Mouse (Mus musculus) G1E (cell line): ENCODE results near the gene Pmis2. TPM values are rescaled to one million over a fixed set of nuclear protein-coding genes. Genes with fewer than 3 reads are reported as not detected.

Experiments used
- ATAC-seq: 2 replicates; pipeline ENCODE4 v1.8.0; 2016; ENCODE audit warnings: mild to moderate bottlenecking; ENCODE audit not compliant: insufficient number of reproducible peaks, poor library complexity, low FRiP score, severe bottlenecking; ENCODE audit errors: extremely low read depth
- DNase-seq: peaks from one replicate; pipeline ENCODE4 v3.0.0; 2012; ENCODE audit warnings: low spot score
- H3K27me3 ChIP-seq: 2 replicates; pipeline ENCODE4 v1.6.1; 2012; ENCODE audit warnings: mild to moderate bottlenecking, low read length, inconsistent platforms; ENCODE audit not compliant: insufficient read depth
- H3K36me3 ChIP-seq: replicated peaks from 2 replicates; pipeline ENCODE3; 2012; ENCODE audit warnings: mild to moderate bottlenecking, inconsistent platforms
- H3K4me1 ChIP-seq: 2 replicates; pipeline ENCODE4 v1.6.1; 2012; ENCODE audit warnings: low read depth, low read length, inconsistent platforms, mixed read lengths; ENCODE audit not compliant: insufficient read depth
- H3K4me3 ChIP-seq: 2 replicates; pipeline ENCODE4 v1.5.1; 2012; ENCODE audit warnings: low read depth, mild to moderate bottlenecking, inconsistent platforms, low read length, moderate library complexity, mixed read lengths
- H3K9me3 ChIP-seq: replicated peaks from 2 replicates; pipeline ENCODE4 v1.6.1; 2012; ENCODE audit warnings: inconsistent platforms
- CTCF ChIP-seq: IDR thresholded peaks from 2 replicates; pipeline ENCODE4 v1.5.1; 2012; ENCODE audit warnings: low read depth, low read length, inconsistent platforms, mixed read lengths
- GATA1 ChIP-seq: IDR thresholded peaks from 2 replicates; pipeline ENCODE4 v1.6.1; 2012; ENCODE audit warnings: borderline replicate concordance, low read length, inconsistent platforms, mixed read lengths
- GATA2 ChIP-seq: IDR thresholded peaks from 2 replicates; pipeline ENCODE4 v1.6.1; 2012; ENCODE audit warnings: low read depth, low read length, inconsistent platforms, borderline replicate concordance
- POLR2AphosphoS5 ChIP-seq: IDR thresholded peaks from 2 replicates; pipeline ENCODE4 v1.6.1; 2012; ENCODE audit warnings: low read depth, low read length, inconsistent platforms; ENCODE audit not compliant: insufficient replicate concordance
- TAL1 ChIP-seq: conservative IDR thresholded peaks from 2 replicates; pipeline ENCODE4 v1.6.1; 2012; ENCODE audit warnings: low read depth, low read length, inconsistent platforms, mixed read lengths
- polyA plus RNA-seq: library from polyadenylated mRNA; stranded (reverse); fragments of >175 nt; gene quantifications from 2 replicates; pipeline ENCODE4 v1.2.3, GENCODE M21; 2012
- total RNA-seq, 2 experiments: library from RNA; stranded (forward) in 1 of 2; stranded (reverse) in 1 of 2; fragments of 200-1000 nt in 1 of 2; fragments of >200 nt in 1 of 2; fragmentation: Nextera tagmentation in 1 of 2; gene quantifications; 2 replicates each; pipeline ENCODE4 v1.2.3; 2014 to 2017

Gene Pmis2
- total and polyA plus RNA-seq, 3 experiments: not detected

- DNase-seq (no peak), ATAC-seq (no peak)
- Histone ChIP-seq H3K27me3 (peaks cover 39% of the 10 kb centered on the region), H3K4me1 (peaks cover 12% of the 10 kb centered on the region), H3K36me3 (peaks cover 19% of the 10 kb centered on the region), H3K9me3 (no peaks in the 10 kb centered on the region), H3K4me3 (no peak overlapping the region)
- no peak for TF ChIP-seq GATA1
- TF ChIP-seq CTCF: no peak
- no peak for TF ChIP-seq POLR2AphosphoS5
Observed at GRCm38 (mm10) chr7:30636395-30636794, 35.0 kb downstream of the Pmis2 start.

DNA sequence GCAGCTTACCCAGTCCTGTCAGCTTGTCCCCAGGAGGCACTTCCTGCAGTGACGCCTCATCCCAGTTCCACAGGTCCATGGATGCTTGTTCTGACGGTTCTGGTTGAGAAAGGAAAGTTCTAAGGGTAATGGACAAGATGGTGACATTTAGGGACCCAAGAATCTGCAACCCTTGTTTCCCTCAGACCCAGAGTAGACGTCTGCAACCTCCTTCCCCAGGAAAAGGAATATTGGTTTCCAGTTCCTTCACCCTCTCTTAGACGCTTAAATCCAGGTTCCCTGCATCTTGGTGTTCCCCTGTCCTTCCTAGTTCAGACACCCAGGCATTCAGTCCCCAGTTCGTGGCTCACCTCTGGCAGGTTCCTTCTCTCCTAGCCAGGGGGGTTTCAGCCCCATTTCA is 35.7 kb downstream of the Pmis2 start, which contains the start of gene Etv2:
Gene Etv2 (minus strand): TSS at position 101 of the 400 bp plus-strand sequence.
- no peaks in the 10 kb centered on the region for H3K9me3 ChIP-seq
- H3K4me1 ChIP-seq: peaks cover 12% of the 10 kb centered on the region
- peaks cover 41% of the 10 kb centered on the region for H3K27me3 ChIP-seq
- H3K36me3 ChIP-seq: peaks cover 13% of the 10 kb centered on the region
- H3K4me3 ChIP-seq: peak within 1 kb of the TSS; percentile 1; the same call in 1 of the 2 replicates
- no peak for ATAC-seq
- TF ChIP-seq CTCF: no peak
- TF ChIP-seq GATA1: no peak
- TF ChIP-seq GATA2: no peak
- no peak for TF ChIP-seq TAL1
- no peak for TF ChIP-seq POLR2AphosphoS5
- DNase-seq: no peak

- peaks cover 12% of the 10 kb centered on the region for H3K4me1 ChIP-seq
- DNase-seq (peak; percentile 17), ATAC-seq (no peak)
- H3K36me3 ChIP-seq: peaks cover 2% of the 10 kb centered on the region
- TF ChIP-seq GATA1 (no peak), CTCF (0 out of 2 replicates have a peak, but pooled peaks have one; percentile 6), TAL1 (no peak), GATA2 (no peak), POLR2AphosphoS5 (no peak)
- peak overlapping the region; percentile 1; the same call in 1 of the 2 replicates for H3K4me3 ChIP-seq
- peaks cover 45% of the 10 kb centered on the region for H3K27me3 ChIP-seq
- H3K9me3 ChIP-seq: no peaks in the 10 kb centered on the region
Observed at GRCm38 (mm10) chr7:30634621-30635020, 36.8 kb downstream of the Pmis2 start.

- peaks cover 49% of the 10 kb centered on the region for H3K27me3 ChIP-seq
- H3K9me3 ChIP-seq: no peaks in the 10 kb centered on the region
- DNase-seq: no peak
- no peaks in the 10 kb centered on the region for H3K36me3 ChIP-seq
- H3K4me1 ChIP-seq: peaks cover 12% of the 10 kb centered on the region
- no peak for ATAC-seq
- TF ChIP-seq POLR2AphosphoS5: no peak
- TF ChIP-seq CTCF: no peak
- TF ChIP-seq GATA2: no peak
- TF ChIP-seq GATA1: no peak
- TF ChIP-seq TAL1: no peak
- H3K4me3 ChIP-seq: no peak overlapping the region
Observed at GRCm38 (mm10) chr7:30633762-30634412, 37.5 kb downstream of the Pmis2 start.

- Histone ChIP-seq H3K27me3 (peaks cover 26% of the 10 kb centered on the region), H3K36me3 (peaks cover 9% of the 10 kb centered on the region), H3K4me1 (peaks cover 12% of the 10 kb centered on the region), H3K9me3 (no peaks in the 10 kb centered on the region), H3K4me3 (no peak overlapping the region)
- no peak for TF ChIP-seq GATA2
- TF ChIP-seq TAL1: no peak
- TF ChIP-seq POLR2AphosphoS5: no peak
- no peak for TF ChIP-seq CTCF
- TF ChIP-seq GATA1: no peak
- ATAC-seq (no peak), DNase-seq (no peak)
Observed at GRCm38 (mm10) chr7:30629013-30629412, 42.4 kb downstream of the Pmis2 start.

DNA sequence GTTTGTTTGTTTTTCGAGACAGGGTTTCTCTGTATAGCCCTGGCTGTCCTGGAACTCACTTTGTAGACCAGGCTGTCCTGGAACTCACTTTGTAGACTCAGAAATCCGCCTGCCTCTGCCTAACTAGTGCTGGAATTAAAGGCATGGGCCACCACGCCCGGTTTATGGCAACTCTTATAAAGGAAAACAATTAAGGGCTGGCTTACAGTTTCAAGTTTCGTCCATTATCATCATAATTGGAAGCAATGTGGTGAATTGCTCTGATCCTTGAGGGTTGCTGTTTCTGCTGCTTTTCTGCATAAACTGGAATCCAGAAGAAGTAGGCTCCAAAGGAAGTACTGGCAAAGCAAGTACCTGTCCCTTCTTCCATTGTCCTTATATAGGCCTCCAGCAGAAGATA is 44.8 kb downstream of the Pmis2 start:
- no peak for TF ChIP-seq GATA1
- TF ChIP-seq CTCF: no peak
- TF ChIP-seq TAL1: no peak
- no peak for TF ChIP-seq POLR2AphosphoS5
- TF ChIP-seq GATA2: no peak
- H3K36me3 ChIP-seq: peaks cover 29% of the 10 kb centered on the region
- ATAC-seq (no peak), DNase-seq (no peak)
- peaks cover 15% of the 10 kb centered on the region; the same call in 1 of the 2 replicates for H3K27me3 ChIP-seq
- H3K4me3 ChIP-seq: no peak overlapping the region
- peaks cover 20% of the 10 kb centered on the region for H3K4me1 ChIP-seq
- no peaks in the 10 kb centered on the region for H3K9me3 ChIP-seq
